29 mouse cellular contexts compared by ENCODE assay signal in the genomic region with DNA sequence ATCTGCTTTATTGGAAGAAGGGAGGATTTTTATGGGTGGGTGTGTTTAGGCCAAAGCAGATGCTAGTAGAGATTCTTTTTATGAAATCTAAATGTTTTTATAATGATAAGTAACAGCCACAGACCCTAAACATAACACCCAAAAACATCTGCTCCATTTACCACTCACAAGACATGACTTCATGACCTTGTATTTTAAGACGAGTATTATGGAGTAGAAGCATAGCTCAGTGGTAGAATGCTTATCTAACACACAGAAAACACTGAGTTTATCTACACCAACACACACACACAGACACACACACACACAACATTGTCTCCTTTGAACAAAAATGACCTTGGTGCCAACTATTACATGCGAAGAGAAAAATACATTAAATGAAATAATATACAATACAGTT. TPM values are rescaled to one million over a fixed set of nuclear protein-coding genes. Genes with fewer than 3 reads are reported as not detected.
DNase-seq lines count a peak whose midpoint lies in the region; ATAC-seq and TF ChIP-seq lines count a peak whose summit lies in the region.
"Had no signal": no experiment of that assay in that cellular context is flagged by ENCODE, and none has a peak within 500 bp of the region (broad histone marks: within the 10 kb centered on the region; RNA-seq: fewer than 3 reads in every experiment).

No protein-coding gene starts in this region.

- 43% methylated on average over 2 of the region's 2 CpGs for WGBS in liver, embryonic 11.5 days
- WGBS in liver, embryonic 14.5 days (ENCODE audit: insufficient replicate concordance) = 24% methylated on average over 2 of the region's 2 CpGs
- WGBS in liver, postnatal 0 days (ENCODE audit: insufficient replicate concordance) = 46% methylated on average over 2 of the region's 2 CpGs

- H3K9me3 ChIP-seq in liver, embryonic 11.5 days (ENCODE audit: control insufficient read depth, low read length) = no peaks in the 10 kb centered on the region
- H3K9me3 ChIP-seq in liver, embryonic 14.5 days (ENCODE audit: control insufficient read depth, low read length) = no peaks in the 10 kb centered on the region
- no peaks in the 10 kb centered on the region for H3K9me3 ChIP-seq in liver, postnatal 0 days (ENCODE audit: low read length)
- H3K9me3 ChIP-seq: embryonic facial prominence, embryonic 12.5 days; embryonic facial prominence, embryonic 15.5 days; heart, embryonic 10.5 days; heart, embryonic 13.5 days had no signal

- TF ChIP-seq CTCF in liver, embryonic 14.5 days (IDR thresholded peaks at IDR 0.05; ENCODE audit: low read depth) = no peak
- no peak for TF ChIP-seq CTCF in liver, postnatal 0 days (IDR thresholded peaks at IDR 0.05; ENCODE audit: low read depth)

- peak overlapping the region; percentile 51 for H3K27ac ChIP-seq in liver, embryonic 11.5 days (ENCODE audit: low read depth, low read length)
- peak overlapping the region; percentile 7; the same call in 1 of the 2 replicates for H3K27ac ChIP-seq in liver, embryonic 14.5 days
- H3K27ac ChIP-seq in liver, postnatal 0 days (ENCODE audit: low read depth) = no peak overlapping the region
- H3K27ac ChIP-seq: embryonic facial prominence, embryonic 12.5 days; embryonic facial prominence, embryonic 15.5 days; heart, adult 2 months; heart, embryonic 10.5 days; heart, embryonic 13.5 days; hindbrain, embryonic 14.5 days; hindbrain, postnatal 0 days had no signal

- no peaks in the 10 kb centered on the region for H3K27me3 ChIP-seq in liver, embryonic 11.5 days (replicated peaks; ENCODE audit: control insufficient read depth, insufficient read depth, low read length)
- no peaks in the 10 kb centered on the region for H3K27me3 ChIP-seq in liver, embryonic 14.5 days (ENCODE audit: control insufficient read depth, insufficient read depth, low read length)
- H3K27me3 ChIP-seq in liver, postnatal 0 days (ENCODE audit: insufficient read depth, low read length) = peaks cover 8% of the 10 kb centered on the region; the same call in 1 of the 2 replicates
- H3K27me3 ChIP-seq: embryonic facial prominence, embryonic 12.5 days; embryonic facial prominence, embryonic 15.5 days; heart, embryonic 13.5 days had no signal

- ATAC-seq in liver, embryonic 11.5 days (replicated peaks; ENCODE audit: low FRiP score) = peak; percentile 81
- ATAC-seq in liver, embryonic 14.5 days (ENCODE audit: insufficient read depth) = peak; percentile 84
- ATAC-seq in liver, postnatal 0 days = peak; percentile 47
- ATAC-seq: forebrain, embryonic 14.5 days; forebrain, postnatal 0 days; hindbrain, postnatal 0 days had no signal

- H3K4me2 ChIP-seq in liver, embryonic 11.5 days = peak overlapping the region; percentile 12; the same call in 1 of the 2 replicates
- peak overlapping the region; percentile 18; the same call in 1 of the 2 replicates for H3K4me2 ChIP-seq in liver, embryonic 14.5 days (ENCODE audit: low read depth)
- H3K4me2 ChIP-seq in liver, postnatal 0 days (ENCODE audit: low read depth, low read length) = no peak overlapping the region
- H3K4me2 ChIP-seq: embryonic facial prominence, embryonic 12.5 days; embryonic facial prominence, embryonic 15.5 days; heart, embryonic 13.5 days; hindbrain, embryonic 14.5 days had no signal

- peak; percentile 72 for TF ChIP-seq EP300 in liver, embryonic 14.5 days (IDR thresholded peaks at IDR 0.05; ENCODE audit: low read depth)
- peak; percentile 65 for TF ChIP-seq EP300 in liver, postnatal 0 days (IDR thresholded peaks at IDR 0.05; ENCODE audit: low read depth)

- no peak for DNase-seq in liver, embryonic 11.5 days (ENCODE audit: low spot score)
- no peak for DNase-seq in liver
- peak in 1 of 3 experiments; percentile 22 for DNase-seq in liver, embryonic 14.5 days (ENCODE audit: low read depth in 3 of 3, low spot score in 3 of 3)
- DNase-seq in liver, postnatal 0 days = no peak
- DNase-seq in heart, adult 11 months = no peak
- no peak for DNase-seq in spleen, postnatal 10 days (ENCODE audit: low spot score in 2 of 2)
- DNase-seq in cerebellum, postnatal 4 days (ENCODE audit: low spot score in 2 of 2) = no peak
- DNase-seq in kidney, postnatal 10 days = no peak
- DNase-seq: adrenal gland, adult 2 months; adrenal gland, postnatal 14 days; cerebellum, adult 11 months; cerebellum, adult 8-10 months; cerebellum, postnatal 10 days; cerebellum, postnatal 36 days; forebrain, postnatal 0 days; gastrocnemius, postnatal 25 days; heart, adult 2 months; heart, postnatal 14 days; heart, postnatal 4 days had no signal

- H3K9ac ChIP-seq in liver, embryonic 11.5 days (ENCODE audit: low read depth, low read length) = no peak overlapping the region
- H3K9ac ChIP-seq in liver, embryonic 14.5 days (replicated peaks) = no peak overlapping the region
- H3K9ac ChIP-seq in liver, postnatal 0 days (replicated peaks) = no peak overlapping the region
- H3K9ac ChIP-seq: embryonic facial prominence, embryonic 12.5 days; embryonic facial prominence, embryonic 15.5 days; forebrain, postnatal 0 days; heart, embryonic 13.5 days; hindbrain, embryonic 14.5 days had no signal

- no peaks in the 10 kb centered on the region for H3K36me3 ChIP-seq in liver, embryonic 11.5 days (ENCODE audit: control insufficient read depth, insufficient read depth, low read length)
- H3K36me3 ChIP-seq in liver, embryonic 14.5 days (replicated peaks; ENCODE audit: control insufficient read depth, insufficient read depth, low read depth) = no peaks in the 10 kb centered on the region
- no peaks in the 10 kb centered on the region for H3K36me3 ChIP-seq in liver, postnatal 0 days (replicated peaks; ENCODE audit: insufficient read depth, low read length)
- H3K36me3 ChIP-seq: embryonic facial prominence, embryonic 12.5 days; embryonic facial prominence, embryonic 15.5 days; heart, embryonic 10.5 days; heart, embryonic 13.5 days had no signal

- H3K4me1 ChIP-seq in liver, embryonic 11.5 days (replicated peaks; ENCODE audit: control insufficient read depth, insufficient read depth, low read length) = peaks cover 28% of the 10 kb centered on the region
- H3K4me1 ChIP-seq in liver, embryonic 14.5 days (replicated peaks; ENCODE audit: control insufficient read depth in 2 of 2, insufficient read depth in 2 of 2, low read length in 1 of 2) = peaks cover 23 to 36% of the 10 kb centered on the region in 2 experiments
- H3K4me1 ChIP-seq in liver, postnatal 0 days (ENCODE audit: insufficient read depth) = peaks cover 5% of the 10 kb centered on the region

- no peak overlapping the region for H3K4me3 ChIP-seq in liver, embryonic 11.5 days (ENCODE audit: low read depth, low read length)
- H3K4me3 ChIP-seq in liver, embryonic 14.5 days (ENCODE audit: insufficient read depth in 1 of 2, low read depth in 2 of 2, low read length in 2 of 2) = no peak overlapping the region
- no peak overlapping the region for H3K4me3 ChIP-seq in liver, postnatal 0 days (ENCODE audit: low read depth, low read length)
- H3K4me3 ChIP-seq: embryonic facial prominence, embryonic 12.5 days; embryonic facial prominence, embryonic 15.5 days; heart, adult 2 months; heart, embryonic 10.5 days; heart, embryonic 13.5 days had no signal

RNA-seq across cellular contexts. Expression of a gene that starts 7.0 kb away (rescaled TPM):
- polyA plus RNA-seq in liver, embryonic 11.5 days (2014; fragmentation: Nextera tagmentation; extraction: Ambion mirVana) = not detected in 2 replicates
- polyA plus RNA-seq in liver, embryonic 14.5 days (2012; rRNA removed) = not detected in 2 replicates
- polyA plus RNA-seq in liver, embryonic 14.5 days (2014; fragmentation: Nextera tagmentation; extraction: Ambion mirVana) = not detected in 2 replicates
- not detected in 2 replicates for polyA plus RNA-seq in liver, postnatal 0 days (2015; fragmentation: Nextera tagmentation; extraction: Ambion mirVana)
- polyA plus RNA-seq: adrenal gland, adult 2 months; embryonic facial prominence, embryonic 12.5 days; forebrain, embryonic 11.5 days; forebrain, embryonic 14.5 days; forebrain, postnatal 0 days; frontal cortex, adult 2 months; gonadal fat pad, adult 2 months; heart, adult 2 months; heart, embryonic 10.5 days; heart, embryonic 13.5 days; hindbrain, embryonic 14.5 days had no signal

RNA-seq across cellular contexts. Expression of a gene that starts 32.5 kb away (rescaled TPM):
- polyA plus RNA-seq in liver, embryonic 11.5 days (2014; fragmentation: Nextera tagmentation; extraction: Ambion mirVana) = 225 and 249 TPM in 2 replicates
- polyA plus RNA-seq in liver, embryonic 14.5 days (2012; rRNA removed) = 34.6 and 55.2 TPM in 2 replicates
- 148 and 150 TPM in 2 replicates for polyA plus RNA-seq in liver, embryonic 14.5 days (2014; fragmentation: Nextera tagmentation; extraction: Ambion mirVana)
- polyA plus RNA-seq in liver, postnatal 0 days (2015; fragmentation: Nextera tagmentation; extraction: Ambion mirVana) = 149 and 154 TPM in 2 replicates

RNA-seq across cellular contexts. Expression of a gene that starts 55.6 kb away (rescaled TPM):
- 95.3 and 95.6 TPM in 2 replicates for polyA plus RNA-seq in liver, embryonic 11.5 days (2014; fragmentation: Nextera tagmentation; extraction: Ambion mirVana)
- polyA plus RNA-seq in liver, embryonic 14.5 days (2012; rRNA removed) = 13.9 and 23.8 TPM in 2 replicates
- polyA plus RNA-seq in liver, embryonic 14.5 days (2014; fragmentation: Nextera tagmentation; extraction: Ambion mirVana) = 46.6 and 49.4 TPM in 2 replicates
- 38.4 and 42.5 TPM in 2 replicates for polyA plus RNA-seq in liver, postnatal 0 days (2015; fragmentation: Nextera tagmentation; extraction: Ambion mirVana)
